Mouse (Mus musculus) heart, embryonic 11.5 days (tissue): ENCODE data around the gene Gstk1. TPM values are rescaled to one million over a fixed set of nuclear protein-coding genes. Genes with fewer than 3 reads are reported as not detected.

Experiments
- ATAC-seq: fragments of 200-750 bp; cut with Nextera tagmentation; replicated peaks from 2 replicates; pipeline ENCODE4 v1.8.0; 2017; ENCODE audit warnings: moderate library complexity; ENCODE audit not compliant: insufficient number of reproducible peaks, low FRiP score, low TSS enrichment
- H3K27ac ChIP-seq: fragments of 300-500 bp; sonication (generic); 2 replicates; pipeline ENCODE4 v1.5.1; 2014; ENCODE audit warnings: mild to moderate bottlenecking, low read depth, low read length
- H3K27me3 ChIP-seq: fragments of 300-500 bp; sonication (generic); 2 replicates; pipeline ENCODE4 v1.6.1; 2014; ENCODE audit warnings: mild to moderate bottlenecking, low read length, mixed read lengths; ENCODE audit not compliant: control insufficient read depth, insufficient read depth
- H3K36me3 ChIP-seq: fragments of 300-500 bp; sonication (generic); 2 replicates; pipeline ENCODE4 v1.6.1; 2014; ENCODE audit warnings: mild to moderate bottlenecking, low read length, moderate library complexity, mixed read lengths; ENCODE audit not compliant: control insufficient read depth, insufficient read depth
- H3K4me1 ChIP-seq: fragments of 300-500 bp; sonication (generic); 2 replicates; pipeline ENCODE4 v1.6.1; 2014; ENCODE audit warnings: low read length; ENCODE audit not compliant: control insufficient read depth, insufficient read depth
- H3K4me2 ChIP-seq: fragments of 300-500 bp; sonication (generic); 2 replicates; pipeline ENCODE4 v1.6.1; 2014; ENCODE audit warnings: mild to moderate bottlenecking, moderate library complexity
- H3K4me3 ChIP-seq: fragments of 300-500 bp; sonication (generic); 2 replicates; pipeline ENCODE4 v1.5.1; 2014; ENCODE audit warnings: low read depth, low read length
- H3K9ac ChIP-seq: fragments of 300-500 bp; sonication (generic); 2 replicates; pipeline ENCODE4 v1.6.1; 2014; ENCODE audit warnings: mild to moderate bottlenecking, low read depth, low read length, moderate library complexity
- H3K9me3 ChIP-seq: fragments of 300-500 bp; sonication (generic); replicated peaks from 2 replicates; pipeline ENCODE4 v1.6.1; 2016; ENCODE audit warnings: low read length; ENCODE audit not compliant: control insufficient read depth
- WGBS: fragments of 180-500 bp; shearing (Covaris S2); extraction: QIAGEN DNeasy Blood & Tissue Kit; methylation state at CpG from one replicate; pipeline ENCODE4 v1.1.7; 2014; ENCODE audit not compliant: insufficient replicate concordance; 5-methylcytosine and 5-hydroxymethylcytosine counted together
- polyA plus RNA-seq: library from polyadenylated mRNA; unstranded; fragments of >200 nt; fragmentation: Nextera tagmentation; extraction: Ambion mirVana; gene quantifications from 2 replicates; pipeline ENCODE4 v1.2.1, GENCODE M21; 2014

Gstk1 gene
- 13.4 and 14.7 TPM in 2 replicates for polyA plus RNA-seq

- no peaks in the 10 kb centered on the region for H3K9me3 ChIP-seq
- 2% methylated on average over 28 of the region's 28 CpGs for WGBS
- 0 out of 2 replicates have a peak within 1 kb of the TSS, but pooled peaks have one; percentile 4 for H3K27ac ChIP-seq
- ATAC-seq = peak; percentile 100
- no peaks in the 10 kb centered on the region for H3K36me3 ChIP-seq
- peak within 1 kb of the TSS; percentile 87 for H3K4me2 ChIP-seq
- H3K9ac ChIP-seq = peak within 1 kb of the TSS; percentile 66
- H3K4me3 ChIP-seq = peak within 1 kb of the TSS; percentile 52
- peaks cover 6% of the 10 kb centered on the region; the same call in 1 of the 2 replicates for H3K27me3 ChIP-seq
- peaks cover 6% of the 10 kb centered on the region; the same call in 1 of the 2 replicates for H3K4me1 ChIP-seq
Observed at GRCm38 (mm10) chr6:42245711-42246353, at the start of gene Gstk1. Gene Gstk1, plus strand, starts transcription at chr6:42245935.

- WGBS = 35% methylated on average over 3 of the region's 3 CpGs
- Histone ChIP-seq H3K36me3 (no peaks in the 10 kb centered on the region), H3K27me3 (no peaks in the 10 kb centered on the region), H3K9ac (no peak overlapping the region), H3K9me3 (no peaks in the 10 kb centered on the region), H3K4me3 (no peak overlapping the region), H3K27ac (no peak overlapping the region), H3K4me1 (no peaks in the 10 kb centered on the region), H3K4me2 (no peak overlapping the region)
- ATAC-seq = no peak
Observed at GRCm38 (mm10) chr6:42197710-42198109, 48.0 kb upstream of the Gstk1 start.

DNA sequence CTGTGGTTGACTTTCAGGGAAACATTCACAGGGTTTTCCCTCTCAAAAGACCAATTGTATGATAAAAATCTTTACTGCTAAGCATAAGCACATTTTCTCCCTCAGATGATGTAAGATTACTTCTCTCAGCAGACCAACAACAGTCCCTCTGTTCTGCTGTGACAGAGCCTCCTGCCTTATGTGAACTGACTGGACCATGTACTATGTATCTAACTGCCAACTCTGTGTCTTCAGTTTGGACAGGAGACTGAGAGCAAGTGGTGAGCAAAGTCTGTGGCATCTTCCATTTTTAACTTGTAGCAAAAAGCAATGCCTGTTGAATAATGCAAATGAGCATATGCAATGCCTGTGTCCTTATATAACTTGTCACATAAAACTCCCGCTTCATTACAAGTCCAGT lies 46.2 kb upstream of the Gstk1 start:
- 71% methylated on average over 1 of the region's 1 CpGs for WGBS
- ATAC-seq = no peak
- H3K9ac ChIP-seq = no peak overlapping the region
- no peak overlapping the region for H3K27ac ChIP-seq
- H3K4me1 ChIP-seq = no peaks in the 10 kb centered on the region
- no peaks in the 10 kb centered on the region for H3K9me3 ChIP-seq
- H3K36me3 ChIP-seq = no peaks in the 10 kb centered on the region
- H3K4me3 ChIP-seq = no peak overlapping the region
- no peaks in the 10 kb centered on the region for H3K27me3 ChIP-seq
- H3K4me2 ChIP-seq = no peak overlapping the region

DNA sequence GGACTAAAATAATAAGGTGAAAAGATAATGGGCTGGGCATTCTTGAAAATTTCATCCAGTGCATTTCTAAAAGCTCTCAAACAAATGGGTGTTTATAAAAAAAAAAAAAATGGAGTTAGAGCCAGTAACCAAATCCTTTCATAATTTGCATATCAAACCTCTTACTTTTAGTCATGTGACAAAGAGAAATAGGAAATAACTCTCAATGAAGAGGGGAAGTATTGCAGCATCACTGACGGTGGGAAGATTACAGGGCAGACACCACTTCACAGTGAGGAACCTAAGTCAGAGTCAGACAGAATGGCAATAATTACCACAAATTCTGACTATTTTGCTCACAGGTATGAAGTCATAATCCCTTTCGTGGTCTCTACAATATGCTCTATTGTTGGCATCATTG lies 30.7 kb upstream of the Gstk1 start, which contains the start of gene Tas2r144:
TSS of gene Tas2r144 (plus strand) at position 301 of the 400 bp plus-strand sequence.
- Histone ChIP-seq H3K27me3 (no peaks in the 10 kb centered on the region), H3K4me3 (no peak within 1 kb of the TSS), H3K4me1 (no peaks in the 10 kb centered on the region), H3K4me2 (no peak within 1 kb of the TSS), H3K9me3 (no peaks in the 10 kb centered on the region), H3K27ac (no peak within 1 kb of the TSS), H3K36me3 (no peaks in the 10 kb centered on the region), H3K9ac (no peak within 1 kb of the TSS)
- WGBS = 74% methylated on average over 2 of the region's 2 CpGs
- no peak for ATAC-seq

DNA sequence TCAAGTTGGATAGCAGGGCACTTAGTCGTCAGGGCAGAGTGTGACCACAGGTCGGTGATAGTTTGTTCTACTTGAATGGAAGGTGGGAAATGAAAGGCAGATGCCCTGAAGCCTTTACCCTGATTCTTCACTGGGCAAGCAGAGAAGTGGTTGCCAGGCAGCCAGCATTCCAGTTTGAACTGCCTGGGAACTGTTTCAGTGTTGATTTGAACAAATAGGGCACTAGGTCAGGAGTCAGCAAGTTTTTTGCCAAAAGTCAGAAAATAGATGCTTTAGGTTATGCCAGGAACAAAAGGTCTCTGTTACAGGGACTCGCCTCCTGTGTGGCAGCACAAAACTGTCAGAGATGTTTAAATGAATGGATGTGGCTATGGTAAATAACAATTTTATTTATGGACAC lies 23.4 kb upstream of the Gstk1 start:
- H3K9ac ChIP-seq = no peak overlapping the region
- H3K36me3 ChIP-seq = no peaks in the 10 kb centered on the region
- H3K4me1 ChIP-seq = no peaks in the 10 kb centered on the region
- H3K9me3 ChIP-seq = no peaks in the 10 kb centered on the region
- no peaks in the 10 kb centered on the region for H3K27me3 ChIP-seq
- no peak for ATAC-seq
- no peak overlapping the region for H3K27ac ChIP-seq
- no peak overlapping the region for H3K4me3 ChIP-seq
- WGBS = 61% methylated on average over 3 of the region's 3 CpGs
- no peak overlapping the region for H3K4me2 ChIP-seq

DNA sequence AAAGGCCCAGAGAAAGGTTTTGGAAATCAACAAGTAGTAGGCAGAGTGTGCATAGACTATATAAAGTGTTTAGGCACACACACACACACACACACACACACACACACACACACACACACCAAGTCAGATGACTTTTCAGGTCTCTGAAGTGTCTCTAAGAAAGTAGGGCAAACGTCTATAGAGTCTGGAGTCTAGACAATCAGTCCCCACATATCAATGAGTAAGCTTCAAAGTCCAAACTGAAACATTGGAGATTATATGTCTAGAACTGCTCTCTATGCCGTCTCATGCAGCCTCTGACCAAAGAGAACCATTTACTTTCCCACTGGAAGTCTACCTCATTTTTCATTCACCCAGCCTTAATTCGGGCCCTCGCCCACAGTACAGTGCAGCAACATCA lies 20.7 kb upstream of the Gstk1 start:
- H3K36me3 ChIP-seq = no peaks in the 10 kb centered on the region
- H3K4me1 ChIP-seq = no peaks in the 10 kb centered on the region
- no peak overlapping the region for H3K4me3 ChIP-seq
- no peaks in the 10 kb centered on the region for H3K27me3 ChIP-seq
- H3K4me2 ChIP-seq = no peak overlapping the region
- no peak overlapping the region for H3K27ac ChIP-seq
- no peaks in the 10 kb centered on the region for H3K9me3 ChIP-seq
- H3K9ac ChIP-seq = no peak overlapping the region
- WGBS = 65% methylated on average over 4 of the region's 4 CpGs
- no peak for ATAC-seq

DNA sequence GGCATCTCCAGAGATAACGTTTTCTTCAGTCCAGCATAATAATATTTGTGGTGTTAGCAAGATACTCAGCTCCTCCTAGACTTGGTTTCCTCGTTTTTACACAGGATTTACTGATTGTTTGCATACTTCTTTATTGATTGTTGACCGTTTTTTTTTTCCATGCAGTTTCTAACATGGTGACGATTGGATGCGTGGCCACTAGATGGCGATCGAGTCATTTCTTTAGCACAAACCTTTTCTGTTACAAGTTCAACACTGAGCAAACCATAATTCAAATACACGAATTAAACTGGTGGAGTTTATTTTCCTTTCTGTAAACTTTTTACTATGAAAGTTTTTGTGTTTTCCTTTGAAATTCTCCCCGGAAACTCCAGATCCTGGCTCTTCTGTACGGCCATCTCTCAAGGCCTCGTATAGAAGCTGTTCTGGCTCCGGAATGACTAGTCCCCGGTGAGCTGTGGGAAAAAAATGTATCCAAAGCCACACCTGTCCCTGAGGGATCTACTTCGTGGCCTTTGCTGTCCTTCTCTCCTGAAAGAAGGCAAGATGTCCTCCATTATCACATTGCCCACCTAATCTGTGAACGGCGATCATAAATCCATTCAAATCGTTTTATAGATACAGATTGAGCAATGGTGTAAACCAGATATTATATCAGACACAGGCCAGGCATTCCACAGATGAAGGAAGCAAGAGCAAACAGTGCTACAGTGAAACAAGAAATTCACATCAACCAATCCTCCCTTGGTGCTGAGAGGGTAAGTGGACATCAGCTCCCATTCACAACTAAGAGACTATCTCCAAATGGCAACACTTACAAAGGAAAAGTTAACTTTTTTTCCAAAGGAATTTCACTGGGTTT lies 18.3 kb upstream of the Gstk1 start:
- Histone ChIP-seq H3K27ac (no peak overlapping the region), H3K4me2 (no peak overlapping the region), H3K27me3 (no peaks in the 10 kb centered on the region), H3K9me3 (no peaks in the 10 kb centered on the region), H3K4me1 (no peaks in the 10 kb centered on the region), H3K36me3 (no peaks in the 10 kb centered on the region), H3K4me3 (no peak overlapping the region), H3K9ac (no peak overlapping the region)
- ATAC-seq = no peak
- WGBS = 34% methylated on average over 17 of the region's 17 CpGs

GRCm38 (mm10) chr6:42229610-42230009 lies 16.1 kb upstream of the Gstk1 start:
- no peak overlapping the region for H3K4me2 ChIP-seq
- no peaks in the 10 kb centered on the region for H3K27me3 ChIP-seq
- H3K4me1 ChIP-seq = no peaks in the 10 kb centered on the region
- no peaks in the 10 kb centered on the region for H3K9me3 ChIP-seq
- WGBS = 50% methylated on average over 4 of the region's 4 CpGs
- no peak for ATAC-seq
- H3K27ac ChIP-seq = no peak overlapping the region
- no peak overlapping the region for H3K4me3 ChIP-seq
- H3K36me3 ChIP-seq = no peaks in the 10 kb centered on the region
- no peak overlapping the region for H3K9ac ChIP-seq
